Mouse (Mus musculus): Measurements from ENCODE around the gene Plagl1. TPM values are rescaled to one million over a fixed set of nuclear protein-coding genes. Genes with fewer than 3 reads are reported as not detected.

The Plagl1 gene
- polyA plus RNA-seq, 1 experiment from 2014 or later = 114 TPM

DNA sequence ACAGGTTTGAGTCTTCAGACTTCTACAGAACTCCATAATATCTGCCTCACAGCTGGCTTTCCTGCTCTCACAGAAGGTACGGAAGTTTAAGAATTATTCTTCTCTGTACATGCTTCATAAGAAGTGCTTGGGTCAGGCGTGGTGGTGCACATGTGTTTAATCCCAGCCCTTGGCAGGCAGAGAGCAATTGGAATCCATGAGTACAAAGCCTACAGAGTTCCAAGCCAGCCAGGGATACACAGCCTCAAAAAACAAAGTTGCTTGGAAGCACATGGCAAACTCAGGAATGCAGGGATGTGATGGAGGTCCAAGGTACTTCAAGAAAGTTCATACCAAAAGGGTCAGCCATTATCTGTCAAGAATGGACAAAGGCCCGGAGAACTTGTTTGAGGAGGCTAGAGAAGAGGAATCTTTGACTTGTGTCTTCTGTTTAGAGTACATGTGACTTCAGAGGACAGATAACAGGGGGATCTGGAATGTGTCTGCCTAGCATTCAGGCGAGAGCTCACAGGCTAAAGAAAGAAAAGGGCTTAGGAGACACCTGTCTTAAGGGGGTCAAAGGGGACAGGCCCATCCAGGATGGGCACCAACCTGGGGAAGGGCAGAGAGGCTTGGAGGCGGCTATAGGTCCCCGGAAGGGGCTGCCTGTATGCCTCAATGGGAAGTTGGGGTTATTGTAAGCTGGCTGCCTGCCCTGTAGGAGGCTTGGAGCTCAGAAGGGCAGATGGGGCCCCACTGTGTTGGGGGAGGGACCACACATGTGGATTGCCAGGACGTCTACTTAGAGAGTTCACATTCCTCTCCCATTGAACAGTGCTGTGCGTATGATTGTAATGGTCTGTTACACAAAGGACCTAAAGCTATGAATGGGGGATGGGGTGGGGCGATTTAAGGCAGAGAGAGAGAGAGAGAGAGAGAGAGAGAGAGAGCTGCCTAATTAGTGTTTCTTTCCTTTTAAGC is 56.7 kb downstream of the Plagl1 start:
- H3K27ac ChIP-seq = 0 out of 2 replicates have a peak overlapping the region, but pooled peaks have one; percentile 2
- peak; percentile 60 for ATAC-seq (replicated peaks; ENCODE audit: low FRiP score)

DNA sequence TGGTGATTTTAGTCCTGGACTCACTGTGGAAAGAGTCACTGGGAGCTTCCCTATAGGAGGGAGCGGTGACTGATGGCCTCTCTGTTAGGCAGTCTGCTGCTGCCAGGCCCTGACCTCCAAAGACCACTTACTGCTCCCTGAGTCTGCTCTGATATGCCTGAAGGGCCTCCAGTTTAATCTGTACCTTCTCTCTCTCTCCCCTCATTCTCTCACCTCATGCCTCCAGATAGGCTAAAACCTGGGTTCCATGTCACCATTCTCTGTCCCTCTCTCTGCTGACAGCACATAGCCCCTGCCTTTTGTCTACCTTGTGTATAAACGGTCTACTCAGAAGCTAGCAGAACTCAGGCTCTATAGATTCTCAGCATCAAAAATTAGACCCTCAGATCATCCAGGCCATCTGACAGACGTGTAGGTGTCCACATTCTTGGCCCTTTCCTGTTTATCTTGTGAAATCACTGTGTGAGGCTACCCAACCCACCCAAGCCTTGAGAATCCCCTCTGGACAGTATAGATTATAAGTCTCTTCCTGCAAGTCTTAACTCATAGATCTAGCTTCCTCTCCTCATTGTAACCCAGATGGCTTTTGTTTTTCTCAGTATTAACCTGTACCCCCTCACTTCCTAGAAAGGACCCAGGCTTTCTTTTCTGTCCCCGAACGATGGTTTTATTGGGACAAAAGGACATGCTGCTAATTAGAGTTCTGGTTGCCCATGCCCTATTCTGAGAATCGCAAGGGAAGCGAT is 57.9 kb downstream of the Plagl1 start:
- H3K4me2 ChIP-seq = no peak overlapping the region
- no peak overlapping the region for H3K4me3 ChIP-seq (replicated peaks)
- H3K9me3 ChIP-seq (replicated peaks) = no peaks in the 10 kb centered on the region
- peaks cover 23% of the 10 kb centered on the region for H3K4me1 ChIP-seq
- no peak overlapping the region for H3K9ac ChIP-seq
- no peak for ATAC-seq (replicated peaks; ENCODE audit: low FRiP score)
- no peaks in the 10 kb centered on the region; the same call in 1 of the 2 replicates for H3K36me3 ChIP-seq
- WGBS = 63% methylated on average over 7 of the region's 7 CpGs
- peak overlapping the region; percentile 37 for H3K27ac ChIP-seq
- H3K27me3 ChIP-seq = no peaks in the 10 kb centered on the region

More for the DNA sequence above, 56.7 kb downstream of the Plagl1 start:
- Histone ChIP-seq H3K4me1 (peaks cover 35% of the 10 kb centered on the region), H3K4me3 (replicated peaks) (no peak overlapping the region), H3K9ac (no peak overlapping the region), H3K9me3 (replicated peaks) (no peaks in the 10 kb centered on the region), H3K27me3 (no peaks in the 10 kb centered on the region), H3K36me3 (no peaks in the 10 kb centered on the region; the same call in 1 of the 2 replicates), H3K4me2 (no peak overlapping the region)
- WGBS = 60% methylated on average over 9 of the region's 9 CpGs

DNA sequence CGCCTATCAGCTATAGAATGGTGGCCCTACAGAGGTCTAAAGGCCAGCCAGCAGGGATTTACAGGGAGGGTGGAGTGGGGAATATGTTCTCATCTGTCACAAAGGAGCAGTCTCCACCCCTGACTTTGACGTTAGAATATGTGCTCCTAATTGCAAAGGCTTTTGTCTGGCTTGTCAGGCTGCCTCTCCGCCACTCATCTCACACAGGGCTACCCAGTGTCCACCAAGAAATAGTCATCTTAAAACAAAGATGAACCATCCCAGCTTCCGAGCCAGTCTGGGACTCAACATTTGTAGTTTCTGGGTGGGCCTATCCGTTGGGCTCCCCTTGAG is 58.4 kb downstream of the Plagl1 start:
- Histone ChIP-seq H3K4me1 (peaks cover 22% of the 10 kb centered on the region), H3K9me3 (replicated peaks) (no peaks in the 10 kb centered on the region), H3K9ac (no peak overlapping the region), H3K4me2 (no peak overlapping the region), H3K27ac (peak overlapping the region; percentile 37), H3K4me3 (replicated peaks) (no peak overlapping the region), H3K27me3 (no peaks in the 10 kb centered on the region), H3K36me3 (no peaks in the 10 kb centered on the region; the same call in 1 of the 2 replicates)
- 62% methylated on average over 5 of the region's 5 CpGs for WGBS
- no peak for ATAC-seq (replicated peaks; ENCODE audit: low FRiP score)

DNA sequence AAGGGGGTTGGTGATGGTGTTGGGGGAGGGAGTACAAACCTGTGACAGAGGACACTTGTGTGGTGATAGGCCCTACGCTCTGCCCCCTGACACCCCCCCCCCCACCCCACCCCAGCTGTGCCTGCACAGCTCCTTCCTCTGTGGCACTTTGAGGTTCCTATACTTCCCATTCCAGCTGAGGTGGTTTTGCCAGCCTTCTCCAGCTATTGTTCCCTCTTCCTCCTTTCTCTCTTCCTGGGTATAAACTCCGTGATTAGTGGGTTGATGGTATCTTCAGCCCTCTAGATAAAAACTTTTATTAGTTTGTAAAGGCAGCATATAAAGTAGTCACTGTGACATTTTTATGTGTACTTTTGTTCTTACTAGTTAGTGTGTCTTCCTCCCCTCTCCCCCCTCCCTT is 59.0 kb downstream of the Plagl1 start:
- no peaks in the 10 kb centered on the region for H3K9me3 ChIP-seq (replicated peaks)
- ATAC-seq (replicated peaks; ENCODE audit: low FRiP score) = no peak
- H3K27ac ChIP-seq = peak overlapping the region; percentile 37; the same call in 1 of the 2 replicates
- H3K36me3 ChIP-seq = peaks cover under 1% of the 10 kb centered on the region; the same call in 1 of the 2 replicates
- WGBS = 33% methylated on average over 2 of the region's 2 CpGs
- no peaks in the 10 kb centered on the region for H3K27me3 ChIP-seq
- no peak overlapping the region for H3K9ac ChIP-seq
- H3K4me1 ChIP-seq = peaks cover 22% of the 10 kb centered on the region
- H3K4me3 ChIP-seq (replicated peaks) = no peak overlapping the region
- no peak overlapping the region for H3K4me2 ChIP-seq

DNA sequence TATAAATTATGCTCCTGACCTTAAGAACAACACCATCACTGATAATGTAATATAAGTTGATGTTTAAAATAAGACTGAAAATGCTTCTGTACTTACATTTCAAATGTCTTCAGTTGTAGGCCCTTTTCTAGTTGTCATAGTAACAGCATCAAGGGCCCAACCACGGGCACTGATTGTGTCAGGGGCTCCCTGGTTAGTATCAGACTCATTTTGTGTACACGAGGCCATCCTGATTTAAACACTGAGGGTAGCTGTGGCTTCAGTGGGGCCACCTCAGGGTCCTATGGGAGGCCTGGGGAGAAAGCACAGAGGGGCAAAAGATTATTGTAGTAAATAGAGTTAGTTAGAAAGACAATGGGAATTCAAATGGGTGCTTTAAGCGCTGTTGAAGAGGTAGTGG is 65.5 kb downstream of the Plagl1 start:
- H3K9me3 ChIP-seq (replicated peaks) = no peaks in the 10 kb centered on the region
- H3K4me2 ChIP-seq = no peak overlapping the region
- no peak overlapping the region for H3K27ac ChIP-seq
- 81% methylated on average over 3 of the region's 3 CpGs for WGBS
- H3K4me3 ChIP-seq (replicated peaks) = no peak overlapping the region
- H3K27me3 ChIP-seq = no peaks in the 10 kb centered on the region
- no peak overlapping the region for H3K9ac ChIP-seq
- peaks cover 44% of the 10 kb centered on the region for H3K36me3 ChIP-seq
- H3K4me1 ChIP-seq = no peaks in the 10 kb centered on the region
- ATAC-seq (replicated peaks; ENCODE audit: low FRiP score) = no peak

DNA sequence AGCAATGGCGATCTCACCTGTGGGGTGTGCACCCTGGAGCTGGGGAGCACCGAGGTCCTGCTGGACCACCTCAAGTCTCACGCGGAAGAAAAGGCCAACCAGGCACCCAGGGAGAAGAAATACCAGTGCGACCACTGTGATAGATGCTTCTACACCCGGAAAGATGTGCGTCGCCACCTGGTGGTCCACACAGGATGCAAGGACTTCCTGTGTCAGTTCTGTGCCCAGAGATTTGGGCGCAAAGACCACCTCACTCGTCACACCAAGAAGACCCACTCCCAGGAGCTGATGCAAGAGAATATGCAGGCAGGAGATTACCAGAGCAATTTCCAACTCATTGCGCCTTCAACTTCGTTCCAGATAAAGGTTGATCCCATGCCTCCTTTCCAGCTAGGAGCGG is 67.0 kb downstream of the Plagl1 start:
- H3K27ac ChIP-seq = no peak overlapping the region
- WGBS = 86% methylated on average over 13 of the region's 13 CpGs
- peaks cover 44% of the 10 kb centered on the region for H3K36me3 ChIP-seq
- H3K27me3 ChIP-seq = no peaks in the 10 kb centered on the region
- no peak overlapping the region for H3K4me2 ChIP-seq
- no peak for ATAC-seq (replicated peaks; ENCODE audit: low FRiP score)
- no peaks in the 10 kb centered on the region for H3K4me1 ChIP-seq
- no peak overlapping the region for H3K9ac ChIP-seq
- H3K9me3 ChIP-seq (replicated peaks) = no peaks in the 10 kb centered on the region
- no peak overlapping the region for H3K4me3 ChIP-seq (replicated peaks)

DNA sequence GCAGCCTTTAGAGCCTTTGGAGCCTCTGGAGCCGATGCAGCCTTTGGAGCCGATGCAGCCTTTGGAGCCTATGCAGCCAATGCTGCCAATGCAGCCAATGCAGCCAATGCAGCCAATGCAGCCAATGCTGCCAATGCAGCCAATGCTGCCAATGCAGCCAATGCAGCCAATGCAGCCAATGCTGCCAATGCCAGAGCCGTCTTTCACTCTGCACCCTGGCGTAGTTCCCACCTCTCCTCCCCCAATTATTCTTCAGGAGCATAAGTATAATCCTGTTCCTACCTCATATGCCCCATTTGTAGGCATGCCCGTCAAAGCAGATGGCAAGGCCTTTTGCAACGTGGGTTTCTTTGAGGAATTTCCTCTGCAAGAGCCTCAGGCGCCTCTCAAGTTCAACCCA is 67.6 kb downstream of the Plagl1 start:
- no peak for ATAC-seq (replicated peaks; ENCODE audit: low FRiP score)

DNA sequence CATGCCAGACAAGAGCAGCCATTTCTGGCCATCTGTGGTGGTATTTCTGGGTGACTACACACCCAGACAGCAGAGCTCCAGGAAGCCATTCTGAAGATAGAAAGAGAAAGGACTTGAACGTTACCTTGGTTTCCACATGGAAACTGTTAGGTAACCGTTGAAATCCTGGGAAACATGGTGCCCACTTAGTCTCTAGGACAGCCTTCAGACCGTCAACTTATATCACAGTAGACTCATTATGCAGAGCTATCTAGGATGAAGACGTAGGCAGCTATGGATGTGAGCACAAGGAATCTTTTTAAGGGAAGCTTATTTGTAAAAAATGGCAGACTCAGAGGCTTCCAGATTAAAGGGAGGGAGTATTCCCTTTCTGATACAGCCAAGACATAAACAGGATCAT is 73.5 kb downstream of the Plagl1 start:
- Histone ChIP-seq H3K27me3 (no peaks in the 10 kb centered on the region), H3K9ac (no peak overlapping the region), H3K4me1 (no peaks in the 10 kb centered on the region), H3K9me3 (replicated peaks) (no peaks in the 10 kb centered on the region), H3K4me3 (replicated peaks) (no peak overlapping the region), H3K36me3 (peaks cover 3% of the 10 kb centered on the region), H3K27ac (no peak overlapping the region), H3K4me2 (no peak overlapping the region)
- 87% methylated on average over 4 of the region's 4 CpGs for WGBS
- ATAC-seq (replicated peaks; ENCODE audit: low FRiP score) = no peak

More for the DNA sequence above, 67.6 kb downstream of the Plagl1 start:
- WGBS = 92% methylated on average over 7 of the region's 7 CpGs
- Histone ChIP-seq H3K9me3 (replicated peaks) (no peaks in the 10 kb centered on the region), H3K27ac (no peak overlapping the region), H3K27me3 (no peaks in the 10 kb centered on the region), H3K9ac (no peak overlapping the region), H3K4me3 (replicated peaks) (no peak overlapping the region), H3K4me2 (no peak overlapping the region), H3K4me1 (no peaks in the 10 kb centered on the region), H3K36me3 (peaks cover 44% of the 10 kb centered on the region)

DNA sequence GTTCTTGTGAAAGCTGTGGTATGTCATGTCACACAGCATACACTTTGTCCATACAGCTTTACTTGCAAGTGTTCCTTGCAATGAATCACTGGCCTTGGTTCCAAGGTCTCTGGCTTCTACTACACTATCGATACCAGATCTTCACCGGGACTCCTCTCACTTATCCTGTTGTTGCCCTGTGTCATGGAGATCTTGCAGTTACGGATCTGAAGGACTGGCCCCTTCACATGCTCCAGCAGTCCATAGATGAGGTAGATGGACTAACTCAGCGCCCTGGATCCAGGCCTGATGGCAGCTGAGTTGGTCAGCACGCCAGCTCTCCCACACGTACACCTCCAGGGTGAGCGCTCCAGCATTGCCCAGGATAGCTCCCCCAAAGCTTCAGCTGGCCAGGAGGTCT is 75.0 kb downstream of the Plagl1 start:
- Histone ChIP-seq H3K36me3 (no peaks in the 10 kb centered on the region), H3K4me1 (no peaks in the 10 kb centered on the region), H3K27me3 (no peaks in the 10 kb centered on the region), H3K9me3 (replicated peaks) (no peaks in the 10 kb centered on the region), H3K4me3 (replicated peaks) (no peak overlapping the region), H3K27ac (no peak overlapping the region), H3K9ac (no peak overlapping the region), H3K4me2 (no peak overlapping the region)
- no peak for ATAC-seq (replicated peaks; ENCODE audit: low FRiP score)
- WGBS = 94% methylated on average over 7 of the region's 7 CpGs

DNA sequence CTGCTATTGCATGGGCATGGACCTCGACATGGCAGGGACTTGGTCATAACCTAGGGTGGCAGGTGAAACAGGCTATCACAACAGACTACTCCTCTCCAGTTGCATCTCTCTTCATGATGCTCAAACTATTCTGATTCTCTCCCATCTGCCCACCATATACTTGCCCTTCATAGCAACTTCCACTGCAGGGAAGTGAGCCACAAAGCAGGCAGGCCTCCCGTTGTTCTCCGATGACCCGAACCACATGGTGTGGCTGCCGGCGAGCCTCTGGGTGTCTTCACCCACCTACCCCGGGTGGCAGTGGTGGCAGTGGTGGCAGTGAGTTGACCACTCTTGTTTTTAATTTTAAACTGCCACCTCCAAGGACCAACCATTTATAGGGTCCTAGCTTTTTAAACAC is 75.4 kb downstream of the Plagl1 start:
- H3K27ac ChIP-seq = no peak overlapping the region
- ATAC-seq (replicated peaks; ENCODE audit: low FRiP score) = no peak
- WGBS = 89% methylated on average over 7 of the region's 7 CpGs
- no peaks in the 10 kb centered on the region for H3K9me3 ChIP-seq (replicated peaks)
- no peaks in the 10 kb centered on the region for H3K27me3 ChIP-seq
- no peak overlapping the region for H3K4me2 ChIP-seq
- H3K36me3 ChIP-seq = no peaks in the 10 kb centered on the region
- no peak overlapping the region for H3K9ac ChIP-seq
- no peak overlapping the region for H3K4me3 ChIP-seq (replicated peaks)
- no peaks in the 10 kb centered on the region for H3K4me1 ChIP-seq

DNA sequence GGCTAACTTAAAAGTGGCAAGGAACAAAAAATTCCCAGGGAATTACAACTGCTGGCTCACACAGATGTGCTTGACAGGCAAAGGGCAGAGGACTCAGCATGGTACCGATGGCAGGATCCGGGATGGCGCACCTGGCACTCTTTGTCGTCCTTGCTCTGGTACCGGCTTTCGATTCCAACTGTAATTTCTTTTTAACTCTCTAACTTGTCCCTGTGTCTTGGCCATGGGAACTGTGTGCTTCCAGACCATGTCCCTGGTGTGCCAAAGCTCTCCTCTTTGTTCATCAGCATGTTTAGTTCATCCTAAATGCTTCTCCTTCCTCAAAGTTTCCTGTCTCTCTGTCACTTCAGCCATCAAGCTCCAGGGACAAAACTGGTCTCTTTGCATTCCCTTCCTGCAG is 77.6 kb downstream of the Plagl1 start:
- WGBS = 94% methylated on average over 6 of the region's 6 CpGs
- Histone ChIP-seq H3K27me3 (no peaks in the 10 kb centered on the region), H3K9ac (no peak overlapping the region), H3K36me3 (no peaks in the 10 kb centered on the region), H3K4me3 (replicated peaks) (no peak overlapping the region), H3K9me3 (replicated peaks) (no peaks in the 10 kb centered on the region), H3K4me1 (no peaks in the 10 kb centered on the region), H3K27ac (no peak overlapping the region), H3K4me2 (no peak overlapping the region)
- ATAC-seq (replicated peaks; ENCODE audit: low FRiP score) = no peak

DNA sequence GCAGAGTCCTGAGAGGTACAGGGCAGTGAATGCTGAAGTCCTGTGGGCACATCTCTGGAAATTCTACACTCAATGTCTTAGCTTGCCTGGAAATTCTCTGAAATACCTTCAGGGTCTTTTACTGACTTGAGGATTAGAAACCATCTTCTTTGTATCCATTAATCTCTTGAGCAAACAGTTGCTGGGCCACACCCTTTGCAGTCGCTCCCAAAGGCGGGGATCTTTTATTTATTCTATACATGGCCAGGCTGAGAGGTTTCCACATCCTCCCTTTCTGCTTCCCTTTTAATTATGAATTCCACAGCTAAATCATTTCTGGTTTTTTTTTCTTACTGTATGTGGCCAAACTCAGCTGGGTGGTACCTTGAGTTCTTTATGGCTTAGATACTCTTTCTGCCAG is 80.1 kb downstream of the Plagl1 start:
- no peak overlapping the region for H3K4me3 ChIP-seq (replicated peaks)
- no peak for ATAC-seq (replicated peaks; ENCODE audit: low FRiP score)
- H3K4me1 ChIP-seq = no peaks in the 10 kb centered on the region
- H3K9me3 ChIP-seq (replicated peaks) = no peaks in the 10 kb centered on the region
- 65% methylated on average over 2 of the region's 2 CpGs for WGBS
- H3K4me2 ChIP-seq = no peak overlapping the region
- H3K9ac ChIP-seq = no peak overlapping the region
- no peaks in the 10 kb centered on the region for H3K36me3 ChIP-seq
- no peaks in the 10 kb centered on the region for H3K27me3 ChIP-seq
- no peak overlapping the region for H3K27ac ChIP-seq
